Mouse (Mus musculus) spleen, adult 2 months (tissue): ENCODE measurements at regions not wholly inside any gene's neighbourhood (a gene's known extent, or its start where the extent isn't known, plus 50 kb on each side); places are given as distances from the start of the nearest gene placed in this dataset.

Experiments
- CTCF ChIP-seq: fragments of 200-500 bp; IDR thresholded peaks from 2 replicates; pipeline ENCODE4 v1.5.1; 2011; ENCODE audit warnings: mild to moderate bottlenecking, inconsistent platforms; ENCODE audit not compliant: insufficient read depth, insufficient read length, insufficient replicate concordance; ENCODE audit errors: extremely low read depth
- POLR2A ChIP-seq: fragments of 200-500 bp; IDR thresholded peaks from 2 replicates; pipeline ENCODE4 v1.6.1; 2011; ENCODE audit warnings: low read depth, low read length, inconsistent platforms

DNA sequence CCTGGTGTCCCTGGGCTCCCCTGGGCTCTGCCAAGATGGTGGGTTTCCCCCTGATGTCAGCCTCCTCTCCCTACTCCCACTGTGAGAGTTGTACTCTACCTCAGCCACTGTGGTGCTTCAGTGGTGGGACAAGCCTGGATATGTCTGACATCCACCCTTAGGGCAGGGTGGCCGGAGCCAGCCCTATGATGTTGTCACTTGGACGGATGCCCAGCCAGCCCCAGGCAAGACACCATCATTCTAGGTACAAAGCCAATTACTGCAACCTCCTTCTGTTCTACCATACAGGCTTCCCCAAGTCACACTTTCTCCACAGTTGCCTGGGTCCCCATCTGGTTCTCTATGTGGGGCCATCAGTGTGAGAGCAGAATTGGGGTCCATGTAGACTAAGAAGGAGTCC is 141.0 kb upstream of the Smim23 start:
- no peak for TF ChIP-seq CTCF
- no peak for TF ChIP-seq POLR2A
